Mouse (Mus musculus): Measurements from ENCODE around the gene Rnase2a. TPM values are rescaled to one million over a fixed set of nuclear protein-coding genes. Genes with fewer than 3 reads are reported as not detected.

Gene Rnase2a
- total RNA-seq (2023): not detected

DNA sequence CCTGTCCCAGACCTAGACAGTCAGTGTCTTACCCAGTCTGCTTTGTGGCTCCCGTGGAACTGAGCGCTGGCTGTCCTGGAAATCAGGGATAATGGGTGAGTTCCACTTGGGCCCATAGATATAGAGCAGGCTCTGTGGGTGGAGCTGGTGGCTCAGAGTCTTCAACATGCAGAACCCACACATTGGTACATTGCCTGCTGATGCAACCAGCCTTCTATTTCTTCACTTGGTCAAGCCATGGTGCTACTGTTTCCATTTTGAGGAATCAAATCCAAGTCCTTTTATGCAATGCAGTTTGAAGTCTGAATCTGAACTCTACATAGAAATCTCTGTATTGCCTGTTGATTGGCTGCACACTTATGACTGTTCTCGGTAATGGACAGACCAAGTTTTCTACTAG, at the start of gene Rnase2a:
Gene Rnase2a, minus strand, starts transcription at position 72 of the 400 bp plus-strand sequence.

Other genes starting within 250 kb of the Rnase2a start
- not detected for gene Rnase10, start 248.4 kb downstream of the Rnase2a start, total RNA-seq (2023)
- gene Rnase9, start 214.2 kb downstream of the Rnase2a start, total RNA-seq (2023): not detected
- not detected for gene Rnase11, start 205.9 kb downstream of the Rnase2a start, total RNA-seq (2023)
- gene Rnase12, start 198.5 kb downstream of the Rnase2a start, total RNA-seq (2023): 1 to 10 TPM; 1.5 to 1.8 TPM
- gene Olfr750, start 181.7 kb downstream of the Rnase2a start, total RNA-seq (2023): not detected
- gene Rnase4, start 165.0 kb downstream of the Rnase2a start, total RNA-seq (2023): under 1 TPM; 0.49 to 0.65 TPM
- gene Ang, start 165.0 kb downstream of the Rnase2a start, total RNA-seq (2023): under 1 TPM in 1 of 2 experiments, not detected in 1; 0.83 TPM
- not detected for gene Eddm3b, start 141.7 kb downstream of the Rnase2a start, total RNA-seq (2023)
- 100 to 1,000 TPM; 134 to 155 TPM for gene Rnase6, start 132.2 kb downstream of the Rnase2a start, total RNA-seq (2023)
- gene Rnase1, start 109.3 kb downstream of the Rnase2a start, total RNA-seq (2023): not detected
- not detected for gene Rnase2b, start 93.9 kb downstream of the Rnase2a start, total RNA-seq (2023)
- not detected for gene Ang2, start 57.0 kb downstream of the Rnase2a start, total RNA-seq (2023)
- not detected for gene Ear14, start 52.7 kb downstream of the Rnase2a start, total RNA-seq (2023)
- gene Gm7247, start 105.6 kb upstream of the Rnase2a start, total RNA-seq (2023): not detected
- gene Vmn2r88, start 154.7 kb upstream of the Rnase2a start, total RNA-seq (2023): not detected
- not detected for gene Vmn2r89, start 195.7 kb upstream of the Rnase2a start, total RNA-seq (2023)